Mouse (Mus musculus) hindbrain, embryonic 16.5 days (tissue): ENCODE data around the gene Rtl5. TPM values are rescaled to one million over a fixed set of nuclear protein-coding genes. Genes with fewer than 3 reads are reported as not detected.

ENCODE experiments used
- ATAC-seq: fragments of 200-750 bp; cut with Nextera tagmentation; 2 replicates; pipeline ENCODE4 v1.8.0; 2017; ENCODE audit warnings: moderate TSS enrichment, moderate library complexity
- H3K27ac ChIP-seq: fragments of 300-500 bp; sonication (generic); 2 replicates; pipeline ENCODE4 v1.5.1; 2014; ENCODE audit warnings: low read depth, mild to moderate bottlenecking, control low read depth, low read length, moderate library complexity
- H3K27me3 ChIP-seq: fragments of 300-500 bp; sonication (generic); replicated peaks from 2 replicates; pipeline ENCODE4 v1.6.1; 2014; ENCODE audit warnings: low read length; ENCODE audit not compliant: control insufficient read depth, insufficient read depth
- H3K36me3 ChIP-seq: fragments of 300-500 bp; sonication (generic); 2 replicates; pipeline ENCODE4 v1.6.1; 2014; ENCODE audit warnings: mild to moderate bottlenecking, low read length, moderate library complexity, mixed read lengths; ENCODE audit not compliant: control insufficient read depth, insufficient read depth
- H3K4me1 ChIP-seq: fragments of 300-500 bp; sonication (generic); 2 replicates; pipeline ENCODE4 v1.6.1; 2014; ENCODE audit warnings: low read depth, low read length; ENCODE audit not compliant: control insufficient read depth, insufficient read depth
- H3K4me2 ChIP-seq: fragments of 300-500 bp; sonication (generic); 2 replicates; pipeline ENCODE4 v1.6.1; 2014; ENCODE audit warnings: mild to moderate bottlenecking, low read length, control low read depth, moderate library complexity
- H3K4me3 ChIP-seq: fragments of 300-500 bp; sonication (generic); 2 replicates; pipeline ENCODE4 v1.5.1; 2014; ENCODE audit warnings: mild to moderate bottlenecking, low read length, control low read depth, moderate library complexity
- H3K9ac ChIP-seq: fragments of 300-500 bp; sonication (generic); 2 replicates; pipeline ENCODE4 v1.6.1; 2014; ENCODE audit warnings: low read depth, mild to moderate bottlenecking, control low read depth, low read length, moderate library complexity
- H3K9me3 ChIP-seq: fragments of 300-500 bp; sonication (generic); 2 replicates; pipeline ENCODE4 v1.6.1; 2014; ENCODE audit warnings: mild to moderate bottlenecking, low read length, moderate library complexity; ENCODE audit not compliant: control insufficient read depth
- WGBS: fragments of 180-500 bp; shearing (Covaris S2); extraction: QIAGEN DNeasy Blood & Tissue Kit; methylation state at CpG from one replicate; pipeline ENCODE4 v1.1.7; 2014; 5-methylcytosine and 5-hydroxymethylcytosine counted together
- polyA plus RNA-seq: library from polyadenylated mRNA; unstranded; fragments of >200 nt; fragmentation: Nextera tagmentation; extraction: Ambion mirVana; gene quantifications from 2 replicates; pipeline ENCODE4 v1.2.1, GENCODE M21; 2015

The Rtl5 gene
- polyA plus RNA-seq, 1 experiment from 2014 or later, result 5.6 TPM

- no peaks in the 10 kb centered on the region for H3K9me3 ChIP-seq
- peak overlapping the region; percentile 79 for H3K27ac ChIP-seq
- peak; percentile 43; the same call in 1 of the 2 replicates for ATAC-seq
- H3K4me1 ChIP-seq, result no peaks in the 10 kb centered on the region
- H3K27me3 ChIP-seq, result no peaks in the 10 kb centered on the region; the same call in 1 of the 2 replicates
- peak overlapping the region; percentile 66 for H3K9ac ChIP-seq
- H3K4me2 ChIP-seq, result peak overlapping the region; percentile 65
- 5% methylated on average over 2 of the region's 2 CpGs for WGBS
- H3K36me3 ChIP-seq, result no peaks in the 10 kb centered on the region
- peak overlapping the region; percentile 61 for H3K4me3 ChIP-seq
These were observed 413 bp upstream of the Rtl5 start for GRCm38 (mm10) chrX:102071517-102071916.

GRCm38 (mm10) chrX:102068811-102069540, 2.1 kb downstream of the Rtl5 start:
- Histone ChIP-seq H3K4me1 (peaks cover 2% of the 10 kb centered on the region; the same call in 1 of the 2 replicates), H3K36me3 (no peaks in the 10 kb centered on the region), H3K4me2 (no peak overlapping the region), H3K27me3 (no peaks in the 10 kb centered on the region; the same call in 1 of the 2 replicates), H3K9me3 (no peaks in the 10 kb centered on the region), H3K27ac (no peak overlapping the region), H3K4me3 (no peak overlapping the region), H3K9ac (no peak overlapping the region)
- 95% methylated on average over 24 of the region's 24 CpGs for WGBS
- no peak for ATAC-seq

DNA sequence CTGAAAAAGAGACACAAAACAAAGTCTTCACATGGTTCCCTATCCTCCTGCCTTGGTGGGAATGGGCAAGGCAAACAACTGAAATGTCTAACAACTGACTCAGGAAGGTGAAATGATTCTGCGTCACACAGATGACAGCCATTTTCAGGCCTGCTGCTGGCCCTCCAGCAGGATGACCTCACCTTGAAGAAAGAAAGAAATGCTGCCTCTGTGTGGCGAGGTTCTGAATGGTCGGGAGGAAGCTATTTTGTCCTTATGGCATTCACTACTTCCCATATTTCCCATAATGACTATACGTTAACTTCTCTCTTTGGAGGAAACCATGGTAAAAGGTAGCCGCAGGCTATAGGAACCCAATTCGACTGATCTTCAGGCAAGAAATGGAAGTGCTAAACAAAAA, 4.0 kb downstream of the Rtl5 start:
- Histone ChIP-seq H3K27ac (no peak overlapping the region), H3K36me3 (no peaks in the 10 kb centered on the region), H3K9me3 (no peaks in the 10 kb centered on the region), H3K4me1 (peaks cover 2% of the 10 kb centered on the region; the same call in 1 of the 2 replicates), H3K9ac (no peak overlapping the region), H3K4me3 (no peak overlapping the region), H3K4me2 (no peak overlapping the region), H3K27me3 (no peaks in the 10 kb centered on the region; the same call in 1 of the 2 replicates)
- WGBS, result 66% methylated on average over 6 of the region's 6 CpGs
- ATAC-seq, result no peak

DNA sequence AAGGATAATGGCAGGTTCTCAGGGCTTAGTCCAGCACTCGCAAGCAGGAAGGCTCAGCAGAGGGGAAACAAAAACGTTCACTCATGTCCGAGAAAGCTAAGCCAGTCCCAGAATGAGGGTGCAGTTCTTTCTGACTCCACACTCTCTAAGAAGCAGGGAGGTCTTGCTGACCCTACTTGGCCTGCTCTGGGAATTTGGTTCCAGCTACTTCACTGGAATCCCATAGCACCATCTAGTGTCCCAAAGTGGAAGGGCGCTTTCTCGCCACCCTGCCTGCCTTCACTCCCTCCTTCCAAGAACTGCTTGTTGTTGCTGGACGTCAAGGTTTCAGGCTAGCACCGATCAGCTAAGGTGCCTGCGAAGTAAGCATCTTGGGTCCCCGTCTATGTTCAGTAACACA, 5.0 kb downstream of the Rtl5 start:
- Histone ChIP-seq H3K4me3 (no peak overlapping the region), H3K27ac (no peak overlapping the region), H3K27me3 (no peaks in the 10 kb centered on the region; the same call in 1 of the 2 replicates), H3K36me3 (no peaks in the 10 kb centered on the region), H3K4me1 (peaks cover 2% of the 10 kb centered on the region; the same call in 1 of the 2 replicates), H3K9me3 (no peaks in the 10 kb centered on the region), H3K9ac (no peak overlapping the region), H3K4me2 (no peak overlapping the region)
- peak; percentile 46 for ATAC-seq
- whole genome bisulfite sequencing, result 20% methylated on average over 9 of the region's 9 CpGs

GRCm38 (mm10) chrX:102065213-102065775, 5.8 kb downstream of the Rtl5 start:
- ATAC-seq, result no peak
- Histone ChIP-seq H3K4me3 (no peak overlapping the region), H3K27ac (no peak overlapping the region), H3K36me3 (no peaks in the 10 kb centered on the region), H3K4me1 (peaks cover 2% of the 10 kb centered on the region; the same call in 1 of the 2 replicates), H3K27me3 (no peaks in the 10 kb centered on the region; the same call in 1 of the 2 replicates), H3K9ac (no peak overlapping the region), H3K9me3 (no peaks in the 10 kb centered on the region), H3K4me2 (no peak overlapping the region)
- WGBS, result 55% methylated on average over 4 of the region's 4 CpGs

GRCm38 (mm10) chrX:102064062-102064461, 7.0 kb downstream of the Rtl5 start:
- Histone ChIP-seq H3K9ac (no peak overlapping the region), H3K27me3 (no peaks in the 10 kb centered on the region; the same call in 1 of the 2 replicates), H3K4me1 (peaks cover 2% of the 10 kb centered on the region; the same call in 1 of the 2 replicates), H3K36me3 (no peaks in the 10 kb centered on the region), H3K4me3 (no peak overlapping the region), H3K9me3 (no peaks in the 10 kb centered on the region), H3K4me2 (no peak overlapping the region), H3K27ac (no peak overlapping the region)
- WGBS, result 47% methylated on average over 3 of the region's 3 CpGs
- ATAC-seq, result no peak

GRCm38 (mm10) chrX:102060891-102061290, 10.2 kb downstream of the Rtl5 start:
- no peak overlapping the region for H3K27ac ChIP-seq
- H3K4me3 ChIP-seq, result no peak overlapping the region
- no peaks in the 10 kb centered on the region for H3K9me3 ChIP-seq
- H3K4me2 ChIP-seq, result no peak overlapping the region
- WGBS, result 27% methylated on average over 2 of the region's 2 CpGs
- H3K4me1 ChIP-seq, result peaks cover 1% of the 10 kb centered on the region; the same call in 1 of the 2 replicates
- no peaks in the 10 kb centered on the region; the same call in 1 of the 2 replicates for H3K27me3 ChIP-seq
- H3K9ac ChIP-seq, result no peak overlapping the region
- no peak for ATAC-seq
- no peaks in the 10 kb centered on the region for H3K36me3 ChIP-seq

- H3K36me3 ChIP-seq, result no peaks in the 10 kb centered on the region
- no peak overlapping the region for H3K4me2 ChIP-seq
- no peak overlapping the region for H3K4me3 ChIP-seq
- no peaks in the 10 kb centered on the region for H3K4me1 ChIP-seq
- 52% methylated on average over 5 of the region's 5 CpGs for WGBS
- H3K27me3 ChIP-seq, result no peaks in the 10 kb centered on the region; the same call in 1 of the 2 replicates
- no peak overlapping the region for H3K9ac ChIP-seq
- H3K9me3 ChIP-seq, result no peaks in the 10 kb centered on the region
- peak; percentile 89 for ATAC-seq
- H3K27ac ChIP-seq, result no peak overlapping the region
These were observed 10.9 kb downstream of the Rtl5 start for GRCm38 (mm10) chrX:102060243-102060642.

DNA sequence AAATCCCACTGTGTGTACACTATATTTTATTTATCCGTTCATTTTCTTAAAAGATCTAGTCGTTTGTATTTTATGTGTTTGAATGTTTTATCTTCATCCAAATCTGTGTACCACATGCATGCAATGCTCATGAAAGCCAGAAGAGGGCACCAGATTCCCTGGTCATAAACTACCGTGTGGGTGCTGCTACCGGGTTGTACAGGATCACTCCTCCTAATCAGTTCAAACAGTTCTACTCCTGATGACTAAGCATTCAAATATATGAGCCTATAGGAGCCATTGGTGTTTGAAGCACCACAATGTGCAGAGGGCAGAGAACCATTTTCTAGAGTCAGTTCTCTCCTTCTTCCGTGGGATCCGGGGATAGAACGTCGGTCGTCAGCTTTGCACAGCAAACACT, 11.7 kb downstream of the Rtl5 start:
- 64% methylated on average over 9 of the region's 9 CpGs for WGBS
- Histone ChIP-seq H3K9ac (no peak overlapping the region), H3K27ac (no peak overlapping the region), H3K4me1 (no peaks in the 10 kb centered on the region), H3K4me2 (no peak overlapping the region), H3K27me3 (no peaks in the 10 kb centered on the region; the same call in 1 of the 2 replicates), H3K36me3 (no peaks in the 10 kb centered on the region), H3K9me3 (no peaks in the 10 kb centered on the region), H3K4me3 (no peak overlapping the region)
- ATAC-seq, result no peak
